Mouse (Mus musculus) megakaryocyte, adult 5-6 weeks (primary cell): ENCODE measurements around the gene Cep164. TPM values are rescaled to one million over a fixed set of nuclear protein-coding genes. Genes with fewer than 3 reads are reported as not detected.

ENCODE experiments used
- ATAC-seq: 2 replicates; pipeline ENCODE4 v1.8.0; 2016; ENCODE audit warnings: mild to moderate bottlenecking, inconsistent platforms; ENCODE audit not compliant: poor library complexity, severe bottlenecking
- total RNA-seq, 2 experiments: library from RNA; stranded (forward) in 1 of 2; stranded (reverse) in 1 of 2; fragments of 153-499, 151-499 nt in 1 of 2; fragments of 221-1000, 200-1000 nt in 1 of 2; gene quantifications; 2 replicates each; pipeline versions ENCODE4 v1.2.3 to v1.2.4; 2015 to 2017

The Cep164 gene
- total RNA-seq, 2 experiments from 2014 or later = 9.8 to 11.9 TPM

DNA sequence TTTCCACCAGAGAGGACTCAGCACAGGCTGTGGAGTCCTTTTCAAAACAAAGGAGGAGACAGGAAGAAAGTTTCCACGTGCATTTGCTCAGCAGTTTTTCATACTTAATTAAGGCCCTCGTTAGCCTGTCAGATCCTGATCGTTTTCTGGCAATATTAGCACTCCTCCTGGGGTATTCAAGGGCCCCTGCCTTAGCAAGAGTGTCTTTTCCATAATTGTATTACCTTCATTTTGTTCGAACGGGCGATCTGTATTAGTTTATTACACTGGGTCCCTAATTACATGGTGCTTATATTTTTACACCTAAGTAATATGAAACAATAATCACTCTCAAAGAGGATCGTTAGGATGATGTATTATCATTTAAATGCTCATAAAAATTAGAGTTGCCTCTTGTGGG is 108.5 kb downstream of the Cep164 start:
- ATAC-seq = no peak

Other genes starting within 250 kb of the Cep164 start
- 2.9 and 3.5 TPM in 2 replicates for gene Bace1, start 9.9 kb upstream of the Cep164 start, total RNA-seq (2015)
- gene Bace1, start 9.9 kb upstream of the Cep164 start, total RNA-seq (2017) = 4.1 and 7.2 TPM in 2 replicates
- 12.1 and 15.4 TPM in 2 replicates for gene Pcsk7, start 77.8 kb upstream of the Cep164 start, total RNA-seq (2015)
- 22.5 and 34.8 TPM in 2 replicates for gene Pcsk7, start 77.8 kb upstream of the Cep164 start, total RNA-seq (2017)
- gene Rnf214, start 78.2 kb upstream of the Cep164 start, total RNA-seq (2015) = 19.6 and 23.3 TPM in 2 replicates
- gene Rnf214, start 78.2 kb upstream of the Cep164 start, total RNA-seq (2017) = 32.5 and 34.0 TPM in 2 replicates
- 0.13 and 0.32 TPM in 2 replicates for gene Tagln, start 107.4 kb upstream of the Cep164 start, total RNA-seq (2015)
- 0.40 TPM in 1 of 2 replicates, not detected in the other for gene Tagln, start 107.4 kb upstream of the Cep164 start, total RNA-seq (2017)
- gene Sidt2, start 126.6 kb upstream of the Cep164 start, total RNA-seq (2015) = 57.3 and 71.0 TPM in 2 replicates
- gene Sidt2, start 126.6 kb upstream of the Cep164 start, total RNA-seq (2017) = 41.4 and 51.9 TPM in 2 replicates
- 28.6 and 44.4 TPM in 2 replicates for gene Pafah1b2, start 184.0 kb upstream of the Cep164 start, total RNA-seq (2015)
- 53.0 and 73.9 TPM in 2 replicates for gene Pafah1b2, start 184.0 kb upstream of the Cep164 start, total RNA-seq (2017)
- gene Sik3, start 184.1 kb upstream of the Cep164 start, total RNA-seq (2015) = 32.9 and 34.5 TPM in 2 replicates
- gene Sik3, start 184.1 kb upstream of the Cep164 start, total RNA-seq (2017) = 17.5 and 24.0 TPM in 2 replicates